Mouse (Mus musculus): ENCODE measurements around the gene Crx.

Crx gene

DNA sequence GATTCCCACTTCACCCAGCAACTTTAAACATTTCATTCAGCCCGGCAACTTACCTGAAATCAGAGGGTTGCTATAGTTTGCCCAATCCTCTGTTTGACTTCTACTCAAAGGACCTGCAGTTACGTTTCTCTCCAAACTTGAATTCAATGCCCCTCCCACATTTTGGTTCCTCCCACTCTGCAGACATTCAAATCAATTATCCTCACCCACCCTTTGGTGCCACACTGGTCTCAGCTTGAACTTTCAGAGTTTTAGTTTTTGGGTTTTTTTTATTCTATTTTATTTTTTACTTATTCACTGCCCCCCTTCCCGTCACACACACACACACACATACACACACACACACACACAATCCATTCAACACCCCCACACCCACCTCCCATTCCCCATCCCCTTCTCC lies 40.2 kb downstream of the Crx start, which contains the start of gene Obox6:
Gene Obox6 (minus strand): TSS at position 101 of the 400 bp plus-strand sequence.
- WGBS, result 94% methylated on average over 3 of the region's 3 CpGs

Data from cerebral cortex, adult 2 months (tissue).